8 mouse cellular contexts compared by ENCODE assay signal in genomic region chr15:83303656-83304484, GRCm38 (mm10). TPM values are rescaled to one million over a fixed set of nuclear protein-coding genes. Genes with fewer than 3 reads are reported as not detected.
DNase-seq lines count a peak whose midpoint lies in the region; ATAC-seq lines count a peak whose summit lies in the region.

No protein-coding gene starts in this region.

- no peak for DNase-seq in liver
- DNase-seq in embryonic facial prominence, embryonic 14.5 days (ENCODE audit: low spot score) = peak; percentile 73
- DNase-seq in adipocyte (ENCODE audit: low spot score) = no peak
- DNase-seq in spleen, postnatal 14 days (ENCODE audit: low spot score in 2 of 2) = no peak
- no peak for DNase-seq in forebrain, embryonic 10.5 days (ENCODE audit: extremely low spot score, low spot score)

- ATAC-seq in liver, embryonic 16.5 days (ENCODE audit: low read depth) = peak; percentile 7; the same call in 1 of the 2 replicates
- peak; percentile 34; the same call in 1 of the 2 replicates for ATAC-seq in embryonic facial prominence, embryonic 14.5 days (ENCODE audit: low read depth)
- no peak for ATAC-seq in kidney, embryonic 15.5 days (replicated peaks; ENCODE audit: low FRiP score)
- ATAC-seq in stomach, embryonic 15.5 days (ENCODE audit: insufficient read depth, low FRiP score, low read depth) = no peak

- H3K9me3 ChIP-seq in liver, embryonic 16.5 days (replicated peaks; ENCODE audit: control insufficient read depth, low read length) = no peaks in the 10 kb centered on the region
- H3K9me3 ChIP-seq in embryonic facial prominence, embryonic 14.5 days (ENCODE audit: control insufficient read depth, low read length) = no peaks in the 10 kb centered on the region
- H3K9me3 ChIP-seq in kidney, embryonic 15.5 days (replicated peaks) = no peaks in the 10 kb centered on the region
- no peaks in the 10 kb centered on the region for H3K9me3 ChIP-seq in stomach, embryonic 15.5 days
- H3K9me3 ChIP-seq in forebrain, embryonic 10.5 days = no peaks in the 10 kb centered on the region

- H3K9ac ChIP-seq in liver, embryonic 16.5 days (ENCODE audit: low read depth, low read length) = no peak overlapping the region
- no peak overlapping the region for H3K9ac ChIP-seq in embryonic facial prominence, embryonic 14.5 days (ENCODE audit: low read depth, low read length)
- H3K9ac ChIP-seq in kidney, embryonic 15.5 days = no peak overlapping the region
- no peak overlapping the region for H3K9ac ChIP-seq in stomach, embryonic 15.5 days

- H3K27ac ChIP-seq in liver, embryonic 16.5 days (ENCODE audit: low read length) = no peak overlapping the region
- no peak overlapping the region for H3K27ac ChIP-seq in embryonic facial prominence, embryonic 14.5 days (replicated peaks; ENCODE audit: low read depth, low read length)
- peak overlapping the region; percentile 38; the same call in 1 of the 2 replicates for H3K27ac ChIP-seq in kidney, embryonic 15.5 days
- H3K27ac ChIP-seq in stomach, embryonic 15.5 days = peak overlapping the region; percentile 37
- H3K27ac ChIP-seq in forebrain, embryonic 10.5 days = no peak overlapping the region

- peaks cover 24% of the 10 kb centered on the region for H3K4me1 ChIP-seq in liver, embryonic 16.5 days (ENCODE audit: control insufficient read depth, low read depth, low read length)
- H3K4me1 ChIP-seq in embryonic facial prominence, embryonic 14.5 days (ENCODE audit: control insufficient read depth, insufficient read depth, low read length) = no peaks in the 10 kb centered on the region
- H3K4me1 ChIP-seq in kidney, embryonic 15.5 days = peaks cover 33% of the 10 kb centered on the region
- H3K4me1 ChIP-seq in stomach, embryonic 15.5 days = peaks cover 24% of the 10 kb centered on the region
- peaks cover 16% of the 10 kb centered on the region for H3K4me1 ChIP-seq in forebrain, embryonic 10.5 days

- WGBS in liver, embryonic 16.5 days (ENCODE audit: insufficient replicate concordance) = 67% methylated on average over 13 of the region's 13 CpGs
- WGBS in embryonic facial prominence, embryonic 14.5 days = 70% methylated on average over 13 of the region's 13 CpGs
- WGBS in kidney, embryonic 15.5 days = 82% methylated on average over 13 of the region's 13 CpGs
- WGBS in stomach, embryonic 15.5 days = 76% methylated on average over 13 of the region's 13 CpGs
- 90% methylated on average over 13 of the region's 13 CpGs for WGBS in forebrain, embryonic 10.5 days

- H3K27me3 ChIP-seq in liver, embryonic 16.5 days (ENCODE audit: control insufficient read depth, insufficient read depth, low read depth, low read length) = no peaks in the 10 kb centered on the region
- no peaks in the 10 kb centered on the region for H3K27me3 ChIP-seq in embryonic facial prominence, embryonic 14.5 days (replicated peaks; ENCODE audit: control insufficient read depth, insufficient read depth, low read length)
- H3K27me3 ChIP-seq in kidney, embryonic 15.5 days = no peaks in the 10 kb centered on the region
- H3K27me3 ChIP-seq in stomach, embryonic 15.5 days (replicated peaks) = no peaks in the 10 kb centered on the region
- H3K27me3 ChIP-seq in forebrain, embryonic 10.5 days (ENCODE audit: poor library complexity, severe bottlenecking) = no peaks in the 10 kb centered on the region

- H3K36me3 ChIP-seq in liver, embryonic 16.5 days (ENCODE audit: control insufficient read depth, insufficient read depth) = peaks cover 9% of the 10 kb centered on the region
- H3K36me3 ChIP-seq in embryonic facial prominence, embryonic 14.5 days (ENCODE audit: control insufficient read depth, insufficient read depth, low read length) = peaks cover 74% of the 10 kb centered on the region
- H3K36me3 ChIP-seq in kidney, embryonic 15.5 days = peaks cover 54% of the 10 kb centered on the region
- peaks cover 20% of the 10 kb centered on the region for H3K36me3 ChIP-seq in stomach, embryonic 15.5 days
- peaks cover 33% of the 10 kb centered on the region for H3K36me3 ChIP-seq in forebrain, embryonic 10.5 days (replicated peaks)

- H3K4me2 ChIP-seq in liver, embryonic 16.5 days (ENCODE audit: low read depth, low read length) = no peak overlapping the region
- no peak overlapping the region for H3K4me2 ChIP-seq in embryonic facial prominence, embryonic 14.5 days (ENCODE audit: low read depth, low read length)
- H3K4me2 ChIP-seq in kidney, embryonic 15.5 days = no peak overlapping the region
- H3K4me2 ChIP-seq in stomach, embryonic 15.5 days = no peak overlapping the region

- H3K4me3 ChIP-seq in liver, embryonic 16.5 days (ENCODE audit: low read depth, low read length) = no peak overlapping the region
- H3K4me3 ChIP-seq in embryonic facial prominence, embryonic 14.5 days (ENCODE audit: low read depth, low read length) = no peak overlapping the region
- no peak overlapping the region for H3K4me3 ChIP-seq in kidney, embryonic 15.5 days (replicated peaks)
- no peak overlapping the region for H3K4me3 ChIP-seq in stomach, embryonic 15.5 days (replicated peaks)
- H3K4me3 ChIP-seq in forebrain, embryonic 10.5 days = no peak overlapping the region

RNA-seq across cellular contexts. Expression of gene Arfgap3, which starts 46.2 kb away (rescaled TPM):
- polyA plus RNA-seq in liver, embryonic 16.5 days (2015; fragmentation: Nextera tagmentation; extraction: Ambion mirVana) = 17.3 and 18.6 TPM in 2 replicates
- 57.0 and 63.3 TPM in 2 replicates for polyA plus RNA-seq in embryonic facial prominence, embryonic 14.5 days (2014; fragmentation: Nextera tagmentation; extraction: Ambion mirVana)
- polyA plus RNA-seq in kidney, embryonic 15.5 days (2015; fragmentation: Nextera tagmentation; extraction: Ambion mirVana) = 35.7 and 36.3 TPM in 2 replicates
- 63.0 and 72.4 TPM in 2 replicates for polyA plus RNA-seq in stomach, embryonic 15.5 days (2015; fragmentation: Nextera tagmentation; extraction: Ambion mirVana)
- polyA plus RNA-seq in forebrain, embryonic 10.5 days (2016; fragmentation: Nextera tagmentation; extraction: Ambion mirVana) = 24.4 TPM in 2 replicates

RNA-seq across cellular contexts. Expression of gene A4galt, which starts 52.3 kb away (rescaled TPM):
- 0.13 TPM in 1 of 2 replicates, not detected in the other for polyA plus RNA-seq in liver, embryonic 16.5 days (2015; fragmentation: Nextera tagmentation; extraction: Ambion mirVana)
- polyA plus RNA-seq in embryonic facial prominence, embryonic 14.5 days (2014; fragmentation: Nextera tagmentation; extraction: Ambion mirVana) = 2.3 and 2.4 TPM in 2 replicates
- 19.1 and 20.8 TPM in 2 replicates for polyA plus RNA-seq in kidney, embryonic 15.5 days (2015; fragmentation: Nextera tagmentation; extraction: Ambion mirVana)
- 9.2 and 9.4 TPM in 2 replicates for polyA plus RNA-seq in stomach, embryonic 15.5 days (2015; fragmentation: Nextera tagmentation; extraction: Ambion mirVana)
- 0.53 and 0.59 TPM in 2 replicates for polyA plus RNA-seq in forebrain, embryonic 10.5 days (2016; fragmentation: Nextera tagmentation; extraction: Ambion mirVana)

Comparison
In these comparisons a context has a peak if more than half of its experiments do, and no peak if none do; other contexts are left out.
1. ATAC-seq: peak in liver, embryonic 16.5 days (single experiment) and embryonic facial prominence, embryonic 14.5 days (single experiment); none in kidney, embryonic 15.5 days (single experiment) and stomach, embryonic 15.5 days (single experiment).
2. H3K27ac ChIP-seq: peak in kidney, embryonic 15.5 days (single experiment) and stomach, embryonic 15.5 days (single experiment); none in liver, embryonic 16.5 days (single experiment), embryonic facial prominence, embryonic 14.5 days (single experiment) and forebrain, embryonic 10.5 days (single experiment).